Mouse (Mus musculus) MEL (cell line): ENCODE measurements around the gene Prkce. TPM values are rescaled to one million over a fixed set of nuclear protein-coding genes. Genes with fewer than 3 reads are reported as not detected.

Source experiments
- DNase-seq: peaks from one replicate; pipeline ENCODE4 v3.0.0; 2011; ENCODE audit warnings: low read depth, low spot score
- H3K27ac ChIP-seq: 2 replicates; pipeline ENCODE4 v1.5.1; 2012; ENCODE audit warnings: low read depth, mild to moderate bottlenecking, control low read depth, low read length, moderate library complexity; ENCODE audit not compliant: control insufficient read depth
- H3K27me3 ChIP-seq, 2 experiments: fragments of 150-350 bp in 1 of 2; sonication (generic) in 1 of 2; 2 replicates each; pipeline ENCODE4 v1.6.1; 2012; ENCODE audit warnings: low read length in 2 of 2, mild to moderate bottlenecking in 2 of 2, improper control_type of control experiment in 1 of 2, moderate library complexity in 1 of 2; ENCODE audit not compliant: insufficient read depth in 2 of 2, control insufficient read depth in 1 of 2
- H3K36me3 ChIP-seq, 2 experiments: 2 replicates each; pipeline ENCODE4 v1.6.1; 2012 to 2014; ENCODE audit warnings: low read length in 2 of 2, improper control_type of control experiment in 1 of 2, inconsistent platforms in 1 of 2, mild to moderate bottlenecking in 1 of 2; ENCODE audit not compliant: insufficient read depth in 2 of 2, control insufficient read depth in 1 of 2
- H3K4me1 ChIP-seq, 2 experiments: fragments of 150-350 bp in 1 of 2; sonication (generic) in 1 of 2; 2 replicates each; pipeline ENCODE4 v1.6.1; 2012; ENCODE audit warnings: low read length in 2 of 2, improper control_type of control experiment in 1 of 2, mild to moderate bottlenecking in 1 of 2; ENCODE audit not compliant: insufficient read depth in 2 of 2, control insufficient read depth in 1 of 2
- H3K4me3 ChIP-seq, 2 experiments: fragments of 150-350 bp in 1 of 2; sonication (generic) in 1 of 2; 2 replicates each; pipeline ENCODE4 v1.5.1; 2012; ENCODE audit warnings: low read depth in 2 of 2, low read length in 2 of 2, mild to moderate bottlenecking in 2 of 2, moderate library complexity in 2 of 2, control low read depth in 1 of 2, improper control_type of control experiment in 1 of 2; ENCODE audit not compliant: control insufficient read depth in 1 of 2, insufficient read depth in 1 of 2
- H3K79me2 ChIP-seq: 2 replicates; pipeline ENCODE4 v1.6.1; 2012; ENCODE audit warnings: mild to moderate bottlenecking, low read length, moderate library complexity; ENCODE audit not compliant: control insufficient read depth, poor library complexity, insufficient read depth
- H3K9ac ChIP-seq: 2 replicates; pipeline ENCODE4 v1.6.1; 2012; ENCODE audit warnings: low read depth, mild to moderate bottlenecking, control low read depth, low read length, moderate library complexity; ENCODE audit not compliant: control insufficient read depth, poor library complexity, severe bottlenecking
- H3K9me3 ChIP-seq: fragments of 150-350 bp; sonication (generic); replicated peaks from 2 replicates; pipeline ENCODE4 v1.6.1; 2012; ENCODE audit warnings: mild to moderate bottlenecking, low read length, improper control_type of control experiment, moderate library complexity; ENCODE audit not compliant: insufficient read depth
- BHLHE40 ChIP-seq: IDR thresholded peaks from 2 replicates; pipeline ENCODE4 v1.6.1; 2012; ENCODE audit warnings: low read depth, mild to moderate bottlenecking, inconsistent platforms, low read length, improper control_type of control experiment, borderline replicate concordance
- CHD1 ChIP-seq: IDR thresholded peaks from 2 replicates; pipeline ENCODE4 v1.6.1; 2012; ENCODE audit warnings: low read depth, mild to moderate bottlenecking, inconsistent platforms, low read length, improper control_type of control experiment
- CTCF ChIP-seq, 3 experiments: IDR thresholded peaks in 2 of 3; conservative IDR thresholded peaks in 1 of 3; 2 replicates each; pipeline ENCODE4 v1.5.1; 2011 to 2012; ENCODE audit warnings: low read length in 3 of 3, low read depth in 2 of 3, mild to moderate bottlenecking in 2 of 3, improper control_type of control experiment in 1 of 3, inconsistent platforms in 1 of 3, mixed read lengths in 1 of 3, moderate library complexity in 1 of 3; ENCODE audit not compliant: control insufficient read depth in 1 of 3, insufficient read depth in 1 of 3, poor library complexity in 1 of 3, severe bottlenecking in 1 of 3
- E2F4 ChIP-seq: IDR thresholded peaks from 2 replicates; pipeline ENCODE4 v1.6.1; 2011; ENCODE audit warnings: low read depth, low read length, improper control_type of control experiment, borderline replicate concordance
- ELF1 ChIP-seq: IDR thresholded peaks from 2 replicates; pipeline ENCODE4 v1.6.1; 2014; ENCODE audit warnings: low read depth, mild to moderate bottlenecking, inconsistent platforms, low read length, improper control_type of control experiment, moderate library complexity
- ETS1 ChIP-seq: IDR thresholded peaks from 2 replicates; pipeline ENCODE4 v1.6.1; 2012; ENCODE audit warnings: low read depth, mild to moderate bottlenecking, inconsistent platforms, low read length, improper control_type of control experiment, moderate library complexity
- GABPA ChIP-seq: IDR thresholded peaks from 2 replicates; pipeline ENCODE4 v1.6.1; 2012; ENCODE audit warnings: low read depth, mild to moderate bottlenecking, inconsistent platforms, low read length, improper control_type of control experiment, moderate library complexity
- HCFC1 ChIP-seq: IDR thresholded peaks from 2 replicates; pipeline ENCODE4 v1.6.1; 2012; ENCODE audit warnings: low read depth, mild to moderate bottlenecking, inconsistent platforms, low read length, improper control_type of control experiment, moderate library complexity
- JUND ChIP-seq: IDR thresholded peaks from 2 replicates; pipeline ENCODE4 v1.6.1; 2011; ENCODE audit warnings: low read depth, mild to moderate bottlenecking, improper control_type of control experiment, low read length
- KAT2A ChIP-seq: conservative IDR thresholded peaks from 2 replicates; pipeline ENCODE4 v1.6.1; 2012; ENCODE audit warnings: low read depth, low read length, improper control_type of control experiment, inconsistent platforms
- MAFK ChIP-seq: IDR thresholded peaks from 2 replicates; pipeline ENCODE4 v1.6.1; 2011; ENCODE audit warnings: low read depth, mild to moderate bottlenecking, low read length, improper control_type of control experiment, borderline replicate concordance
- MAX ChIP-seq: IDR thresholded peaks from 2 replicates; pipeline ENCODE4 v1.6.1; 2011; ENCODE audit warnings: low read length, improper control_type of control experiment
- MEF2A ChIP-seq: IDR thresholded peaks from 2 replicates; pipeline ENCODE4 v1.6.1; 2014; ENCODE audit warnings: low read depth, mild to moderate bottlenecking, inconsistent platforms, low read length, improper control_type of control experiment; ENCODE audit not compliant: poor library complexity, insufficient replicate concordance, severe bottlenecking; ENCODE audit errors: extremely low read depth
- MXI1 ChIP-seq: IDR thresholded peaks from 2 replicates; pipeline ENCODE4 v1.6.1; 2011; ENCODE audit warnings: mild to moderate bottlenecking, low read depth, low read length, improper control_type of control experiment
- MYC ChIP-seq: IDR thresholded peaks from 2 replicates; pipeline ENCODE4 v1.6.1; 2011; ENCODE audit warnings: low read depth, mild to moderate bottlenecking, low read length, improper control_type of control experiment, moderate library complexity
- NELFE ChIP-seq: IDR thresholded peaks from 2 replicates; pipeline ENCODE4 v1.6.1; 2011; ENCODE audit warnings: low read depth, low read length, improper control_type of control experiment
- NRF1 ChIP-seq: IDR thresholded peaks from 2 replicates; pipeline ENCODE4 v1.6.1; 2014; ENCODE audit warnings: low read depth, mild to moderate bottlenecking, inconsistent platforms, low read length, improper control_type of control experiment, moderate library complexity; ENCODE audit not compliant: poor library complexity, insufficient read depth, severe bottlenecking
- POLR2A ChIP-seq, 2 experiments: IDR thresholded peaks; 2 replicates each; pipeline ENCODE4 v1.6.1; 2011 to 2012; ENCODE audit warnings: low read length in 2 of 2, mild to moderate bottlenecking in 2 of 2, control low read depth in 1 of 2, improper control_type of control experiment in 1 of 2, low read depth in 1 of 2, moderate library complexity in 1 of 2; ENCODE audit not compliant: control insufficient read depth in 1 of 2, insufficient read depth in 1 of 2, poor library complexity in 1 of 2
- POLR2AphosphoS2 ChIP-seq: IDR thresholded peaks from 2 replicates; pipeline ENCODE4 v1.6.1; 2011; ENCODE audit warnings: low read length, improper control_type of control experiment
- RCOR1 ChIP-seq: IDR thresholded peaks from 2 replicates; pipeline ENCODE4 v1.6.1; 2012; ENCODE audit warnings: low read depth, mild to moderate bottlenecking, inconsistent platforms, low read length, improper control_type of control experiment
- SIN3A ChIP-seq: IDR thresholded peaks from 2 replicates; pipeline ENCODE4 v1.6.1; 2012; ENCODE audit warnings: low read length, improper control_type of control experiment, inconsistent platforms
- SMC3 ChIP-seq: IDR thresholded peaks from 2 replicates; pipeline ENCODE4 v1.6.1; 2011; ENCODE audit warnings: low read depth, low read length, improper control_type of control experiment
- TAL1 ChIP-seq: IDR thresholded peaks from 2 replicates; pipeline ENCODE4 v1.6.1; 2012; ENCODE audit warnings: mild to moderate bottlenecking, inconsistent platforms, low read length, moderate library complexity, mixed read lengths
- TBP ChIP-seq: IDR thresholded peaks from 2 replicates; pipeline ENCODE4 v1.8.0; 2011; ENCODE audit warnings: low read depth, low read length, improper control_type of control experiment
- TCF12 ChIP-seq: IDR thresholded peaks from 2 replicates; pipeline ENCODE4 v1.6.1; 2014; ENCODE audit warnings: low read depth, mild to moderate bottlenecking, inconsistent platforms, low read length, improper control_type of control experiment, moderate library complexity
- UBTF ChIP-seq: IDR thresholded peaks from 2 replicates; pipeline ENCODE4 v1.6.1; 2012; ENCODE audit warnings: low read depth, mild to moderate bottlenecking, inconsistent platforms, low read length, improper control_type of control experiment, moderate library complexity, borderline replicate concordance; ENCODE audit not compliant: insufficient read depth
- USF1 ChIP-seq: IDR thresholded peaks from 2 replicates; pipeline ENCODE4 v1.6.1; 2014; ENCODE audit warnings: low read depth, mild to moderate bottlenecking, inconsistent platforms, low read length, improper control_type of control experiment, moderate library complexity
- USF2 ChIP-seq, 2 experiments: IDR thresholded peaks; 2 replicates each; pipeline ENCODE4 v1.6.1; 2011 to 2012; ENCODE audit warnings: improper control_type of control experiment in 2 of 2, low read length in 2 of 2, borderline replicate concordance in 1 of 2, inconsistent platforms in 1 of 2, low read depth in 1 of 2, mild to moderate bottlenecking in 1 of 2; ENCODE audit not compliant: insufficient read depth in 1 of 2
- ZC3H11A ChIP-seq: IDR thresholded peaks from 2 replicates; pipeline ENCODE4 v1.6.1; 2012; ENCODE audit warnings: low read depth, mild to moderate bottlenecking, inconsistent platforms, low read length, improper control_type of control experiment
- ZKSCAN1 ChIP-seq: IDR thresholded peaks from 2 replicates; pipeline ENCODE4 v1.6.1; 2012; ENCODE audit warnings: low read depth, mild to moderate bottlenecking, inconsistent platforms, low read length, improper control_type of control experiment, moderate library complexity
- ZMIZ1 ChIP-seq: IDR thresholded peaks from 2 replicates; pipeline ENCODE4 v1.6.1; 2012; ENCODE audit warnings: low read depth, mild to moderate bottlenecking, inconsistent platforms, low read length, improper control_type of control experiment, moderate library complexity
- polyA plus RNA-seq, 2 experiments: library from polyadenylated mRNA; stranded (reverse) in 1 of 2; unstranded in 1 of 2; fragments of >175 nt in 1 of 2; fragments of >200 nt in 1 of 2; gene quantifications; 2 replicates each; pipeline versions ENCODE4 v1.2.1 to v1.2.4; 2012; ENCODE audit warnings: low replicate concordance in 2 of 2, low read depth in 1 of 2; ENCODE audit not compliant: insufficient read length in 2 of 2, insufficient read depth in 1 of 2, missing spikeins in 1 of 2
- total RNA-seq: library from RNA; depleted of rRNA; stranded (reverse); fragments of 300-350 nt; gene quantifications from 2 replicates; pipeline ENCODE4 v1.2.3, GENCODE M21; 2012

Prkce gene
- total and polyA plus RNA-seq, 3 experiments, result 3.0 to 5.3 TPM; not detected in 1

DNA sequence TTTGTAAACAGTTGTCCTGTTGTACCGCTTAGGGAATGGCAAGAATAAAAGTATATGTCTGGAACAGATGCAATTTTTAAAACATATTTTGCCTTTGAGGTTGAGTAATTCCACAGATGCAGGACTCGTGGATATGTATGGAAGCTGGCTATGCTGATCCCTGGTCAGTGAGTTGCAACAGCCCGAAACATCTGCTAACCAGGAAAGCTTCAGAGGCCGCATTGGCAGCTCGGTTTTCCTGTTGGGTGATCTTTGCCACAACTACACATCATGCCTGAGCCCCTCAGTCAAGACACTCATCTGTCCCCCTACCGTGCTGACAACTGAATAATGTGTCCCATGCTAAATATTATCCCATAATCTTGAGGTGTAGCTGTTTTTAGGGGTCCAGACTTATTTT, 404.6 kb downstream of the Prkce start:
- H3K9ac ChIP-seq, result no peak overlapping the region
- H3K79me2 ChIP-seq, result no peaks in the 10 kb centered on the region
- no peaks in the 10 kb centered on the region for H3K4me1 ChIP-seq
- no peak for DNase-seq
- TF ChIP-seq MEF2A, result no peak
- no peak for TF ChIP-seq E2F4
- TF ChIP-seq ETS1, result no peak
- no peak for TF ChIP-seq RCOR1
- TF ChIP-seq MAX, result no peak
- no peak for TF ChIP-seq SIN3A
- TF ChIP-seq KAT2A, result no peak
- TF ChIP-seq JUND, result no peak
- no peak for TF ChIP-seq ZC3H11A
- no peak for TF ChIP-seq MAFK
- TF ChIP-seq MXI1, result no peak
- TF ChIP-seq CHD1, result no peak
- no peak for TF ChIP-seq TBP
- TF ChIP-seq BHLHE40, result no peak
- TF ChIP-seq USF2 (IDR thresholded peaks at IDR 0.05; ENCODE audit: borderline replicate concordance in 1 of 2, insufficient read depth in 1 of 2, low read depth in 1 of 2, low read length in 2 of 2), result no peak
- TF ChIP-seq MYC, result no peak
- no peak for TF ChIP-seq GABPA
- TF ChIP-seq TCF12, result no peak
- no peak for TF ChIP-seq HCFC1
- no peak for TF ChIP-seq ELF1
- H3K27me3 ChIP-seq, result no peaks in the 10 kb centered on the region
- H3K36me3 ChIP-seq, result no peaks in the 10 kb centered on the region
- no peak overlapping the region for H3K4me3 ChIP-seq
- no peaks in the 10 kb centered on the region for H3K9me3 ChIP-seq
- H3K27ac ChIP-seq, result no peak overlapping the region

DNA sequence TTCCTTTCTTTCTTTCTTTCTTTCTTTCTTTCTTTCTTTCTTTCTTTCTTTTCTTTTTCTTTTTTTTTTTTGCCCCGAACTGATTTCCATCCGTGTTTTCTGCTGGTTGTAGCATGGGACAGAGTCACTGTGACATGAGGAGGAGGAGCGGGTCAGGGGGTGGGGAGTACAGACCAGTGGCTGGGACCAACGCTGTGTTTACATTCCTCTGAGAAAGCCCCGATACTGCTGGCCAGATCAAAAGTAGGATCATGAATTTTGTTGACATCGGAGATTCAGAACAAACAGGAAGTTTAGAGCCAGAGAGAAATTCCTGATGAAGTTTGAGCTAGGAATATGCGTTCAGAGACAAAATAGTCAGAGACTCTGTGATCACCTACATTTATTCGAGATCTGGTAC, 405.0 kb downstream of the Prkce start:
- H3K36me3 ChIP-seq, result no peaks in the 10 kb centered on the region
- H3K4me3 ChIP-seq, result no peak overlapping the region
- no peaks in the 10 kb centered on the region for H3K9me3 ChIP-seq
- H3K27me3 ChIP-seq, result no peaks in the 10 kb centered on the region
- no peak overlapping the region for H3K27ac ChIP-seq
- no peak for DNase-seq
- TF ChIP-seq SIN3A (no peak), MAX (no peak), MAFK (no peak), TAL1 (no peak), SMC3 (no peak), ZKSCAN1 (no peak), ZC3H11A (no peak), HCFC1 (no peak), ZMIZ1 (no peak), TCF12 (no peak), POLR2AphosphoS2 (no peak), UBTF (no peak), ETS1 (no peak), NELFE (no peak), NRF1 (no peak), USF1 (no peak), POLR2A (IDR thresholded peaks at IDR 0.05; ENCODE audit: control insufficient read depth in 1 of 2, insufficient read depth in 1 of 2, low read depth in 1 of 2, low read length in 2 of 2, poor library complexity in 1 of 2) (no peak), CTCF (IDR thresholded peaks at IDR 0.05 in 2 of 3, conservative IDR thresholded peaks at IDR 0.05 in 1 of 3; ENCODE audit: control insufficient read depth in 1 of 3, insufficient read depth in 1 of 3, low read depth in 2 of 3, low read length in 3 of 3, poor library complexity in 1 of 3, severe bottlenecking in 1 of 3) (no peak)
- H3K79me2 ChIP-seq, result no peaks in the 10 kb centered on the region
- no peaks in the 10 kb centered on the region for H3K4me1 ChIP-seq
- no peak overlapping the region for H3K9ac ChIP-seq
